Mouse (Mus musculus) intestine, embryonic 14.5 days (tissue): ENCODE results near the gene Ddr1. TPM values are rescaled to one million over a fixed set of nuclear protein-coding genes. Genes with fewer than 3 reads are reported as not detected.

Source experiments
- ATAC-seq: fragments of 200-750 bp; cut with Nextera tagmentation; replicated peaks from 2 replicates; pipeline ENCODE4 v1.8.0; 2017; ENCODE audit warnings: low read depth, moderate number of reproducible peaks, moderate TSS enrichment, moderate library complexity; ENCODE audit not compliant: low FRiP score, low TSS enrichment
- DNase-seq: peaks from one replicate; pipeline ENCODE4 v3.0.0-alpha.2; 2018; ENCODE audit warnings: low spot score
- H3K27ac ChIP-seq: fragments of 300-500 bp; sonication (generic); 2 replicates; pipeline ENCODE4 v1.5.1; 2014; ENCODE audit warnings: low read depth, mild to moderate bottlenecking, control low read depth
- H3K27me3 ChIP-seq: fragments of 300-500 bp; sonication (generic); replicated peaks from 2 replicates; pipeline ENCODE4 v1.6.1; 2014; ENCODE audit warnings: low read length, control low read depth; ENCODE audit not compliant: control insufficient read depth, insufficient read depth
- H3K36me3 ChIP-seq: fragments of 300-500 bp; sonication (generic); 2 replicates; pipeline ENCODE4 v1.6.1; 2014; ENCODE audit warnings: low read length, control low read depth; ENCODE audit not compliant: control insufficient read depth, insufficient read depth
- H3K4me1 ChIP-seq: fragments of 300-500 bp; sonication (generic); replicated peaks from 2 replicates; pipeline ENCODE4 v1.6.1; 2014; ENCODE audit warnings: low read length, control low read depth, mixed read lengths; ENCODE audit not compliant: control insufficient read depth, insufficient read depth
- H3K4me2 ChIP-seq: fragments of 300-500 bp; sonication (generic); 2 replicates; pipeline ENCODE4 v1.6.1; 2014; ENCODE audit warnings: low read length
- H3K4me3 ChIP-seq: fragments of 300-500 bp; sonication (generic); 2 replicates; pipeline ENCODE4 v1.5.1; 2014; ENCODE audit warnings: low read depth, low read length, control low read depth, mixed read lengths
- H3K9ac ChIP-seq: fragments of 300-500 bp; sonication (generic); 2 replicates; pipeline ENCODE4 v1.6.1; 2014; ENCODE audit warnings: mild to moderate bottlenecking, low read length
- H3K9me3 ChIP-seq: fragments of 300-500 bp; sonication (generic); 2 replicates; pipeline ENCODE4 v1.6.1; 2016; ENCODE audit warnings: low read length, control low read depth; ENCODE audit not compliant: control insufficient read depth
- WGBS: fragments of 180-500 bp; shearing (Covaris S2); extraction: QIAGEN DNeasy Blood & Tissue Kit; methylation state at CpG from one replicate; pipeline ENCODE4 v1.1.7; 2014; 5-methylcytosine and 5-hydroxymethylcytosine counted together
- polyA plus RNA-seq: library from polyadenylated mRNA; unstranded; fragments of >200 nt; fragmentation: Nextera tagmentation; extraction: Ambion mirVana; gene quantifications from 2 replicates; pipeline ENCODE4 v1.2.1, GENCODE M21; 2014

The Ddr1 gene
- polyA plus RNA-seq, 1 experiment from 2014 or later = 45.1 TPM

GRCm38 (mm10) chr17:35649429-35649828 is 55.0 kb downstream of the Ddr1 start:
- no peak overlapping the region for H3K4me2 ChIP-seq
- no peaks in the 10 kb centered on the region for H3K9me3 ChIP-seq
- DNase-seq (peak; percentile 65), ATAC-seq (peak; percentile 82)
- peak overlapping the region; percentile 35; the same call in 1 of the 2 replicates for H3K27ac ChIP-seq
- 65% methylated on average over 2 of the region's 2 CpGs for whole genome bisulfite sequencing
- H3K4me3 ChIP-seq = no peak overlapping the region
- H3K9ac ChIP-seq = no peak overlapping the region
- no peaks in the 10 kb centered on the region for H3K27me3 ChIP-seq
- H3K4me1 ChIP-seq = no peaks in the 10 kb centered on the region
- no peaks in the 10 kb centered on the region for H3K36me3 ChIP-seq

- no peak within 1 kb of the TSS for H3K4me2 ChIP-seq
- 66% methylated on average over 13 of the region's 13 CpGs for WGBS
- no peaks in the 10 kb centered on the region for H3K27me3 ChIP-seq
- no peaks in the 10 kb centered on the region for H3K9me3 ChIP-seq
- H3K9ac ChIP-seq = no peak within 1 kb of the TSS
- H3K36me3 ChIP-seq = no peaks in the 10 kb centered on the region
- DNase-seq = no peak
- no peaks in the 10 kb centered on the region for H3K4me1 ChIP-seq
- no peak within 1 kb of the TSS for H3K27ac ChIP-seq
- H3K4me3 ChIP-seq = no peak within 1 kb of the TSS
- no peak for ATAC-seq
These were observed 60.7 kb downstream of the Ddr1 start, which contains the start of gene Mucl3 for GRCm38 (mm10) chr17:35643609-35644236. Mucl3 (minus strand) TSS chr17:35643695.

GRCm38 (mm10) chr17:35639352-35639751 is 65.1 kb downstream of the Ddr1 start:
- H3K9ac ChIP-seq = no peak overlapping the region
- H3K27me3 ChIP-seq = no peaks in the 10 kb centered on the region; the same call in 1 of the 2 replicates
- no peak overlapping the region for H3K4me3 ChIP-seq
- peaks cover 6% of the 10 kb centered on the region; the same call in 1 of the 2 replicates for H3K4me1 ChIP-seq
- peak overlapping the region; percentile 43 for H3K4me2 ChIP-seq
- no peaks in the 10 kb centered on the region for H3K36me3 ChIP-seq
- ATAC-seq (no peak), DNase-seq (no peak)
- WGBS = 59% methylated on average over 6 of the region's 6 CpGs
- H3K27ac ChIP-seq = peak overlapping the region; percentile 55
- no peaks in the 10 kb centered on the region for H3K9me3 ChIP-seq

DNA sequence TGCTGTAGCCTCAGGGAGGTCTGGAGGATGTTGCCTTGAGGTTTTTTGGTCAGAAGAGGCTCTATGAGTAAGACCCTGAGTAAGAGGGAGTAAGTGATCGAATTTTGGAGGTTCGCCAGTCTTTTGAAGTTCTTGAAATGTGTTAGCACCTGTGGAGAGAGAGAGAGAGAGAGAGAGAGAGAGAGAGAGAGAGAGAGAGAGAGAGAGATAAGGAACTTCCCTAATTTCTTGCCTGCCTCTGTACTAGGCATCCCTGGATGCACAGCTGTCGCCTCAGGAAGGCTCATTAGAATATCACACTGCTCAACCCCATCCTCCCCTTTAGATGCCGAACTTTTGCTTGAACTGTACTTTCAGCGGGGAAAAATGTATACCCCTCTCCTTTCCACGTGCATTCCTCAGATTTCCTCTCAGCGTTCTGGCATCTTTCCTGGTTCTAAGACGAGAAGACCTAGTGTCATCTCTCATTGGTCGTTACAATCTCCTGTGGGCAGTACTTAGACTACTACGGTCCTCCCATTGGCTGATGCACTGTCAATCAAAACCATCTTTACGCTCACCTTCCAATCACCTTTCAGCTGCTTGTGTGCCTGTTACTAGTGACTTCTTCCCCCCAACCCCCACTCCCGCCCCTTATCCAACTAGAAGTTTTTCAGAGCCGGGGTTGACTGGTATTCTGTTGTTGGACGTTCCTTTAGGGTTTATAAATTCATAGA is 65.8 kb downstream of the Ddr1 start:
- H3K36me3 ChIP-seq = no peaks in the 10 kb centered on the region
- H3K4me2 ChIP-seq = peak overlapping the region; percentile 43
- ATAC-seq (peak; percentile 86), DNase-seq (peak; percentile 85)
- no peaks in the 10 kb centered on the region; the same call in 1 of the 2 replicates for H3K27me3 ChIP-seq
- 22% methylated on average over 14 of the region's 14 CpGs for WGBS
- H3K4me1 ChIP-seq = peaks cover 12% of the 10 kb centered on the region; the same call in 1 of the 2 replicates
- peak overlapping the region; percentile 62 for H3K27ac ChIP-seq
- no peaks in the 10 kb centered on the region for H3K9me3 ChIP-seq
- no peak overlapping the region for H3K9ac ChIP-seq
- H3K4me3 ChIP-seq = peak overlapping the region; percentile 11; the same call in 1 of the 2 replicates

DNA sequence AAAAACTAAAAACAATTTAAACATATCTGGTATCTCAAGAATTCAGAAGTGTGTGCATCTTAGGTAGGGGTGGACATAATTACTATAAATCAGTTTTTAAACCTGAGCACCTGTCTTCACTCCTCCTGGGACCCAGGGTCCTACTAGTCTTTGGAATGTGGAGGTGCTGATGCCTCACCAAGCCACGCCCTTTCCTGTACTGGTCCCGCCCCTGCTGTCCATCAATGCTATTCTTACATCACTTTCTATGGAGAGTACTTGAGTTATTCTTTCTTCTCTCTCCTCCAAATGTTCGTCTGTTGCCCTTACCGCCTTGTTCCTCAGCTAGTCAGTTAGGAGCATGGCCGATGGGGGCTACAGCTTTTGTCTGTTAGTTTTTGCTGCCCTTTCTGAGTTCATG is 68.1 kb downstream of the Ddr1 start:
- no peak overlapping the region for H3K27ac ChIP-seq
- peak overlapping the region; percentile 66 for H3K4me2 ChIP-seq
- no peak overlapping the region for H3K4me3 ChIP-seq
- no peaks in the 10 kb centered on the region for H3K36me3 ChIP-seq
- no peak overlapping the region for H3K9ac ChIP-seq
- WGBS = 50% methylated on average over 5 of the region's 5 CpGs
- DNase-seq (peak; percentile 56), ATAC-seq (no peak)
- H3K4me1 ChIP-seq = peaks cover 12% of the 10 kb centered on the region; the same call in 1 of the 2 replicates
- H3K9me3 ChIP-seq = no peaks in the 10 kb centered on the region
- H3K27me3 ChIP-seq = no peaks in the 10 kb centered on the region; the same call in 1 of the 2 replicates

- Histone ChIP-seq H3K9ac (peak overlapping the region; percentile 32; the same call in 1 of the 2 replicates), H3K27me3 (no peaks in the 10 kb centered on the region; the same call in 1 of the 2 replicates), H3K4me3 (peak overlapping the region; percentile 36), H3K27ac (no peak overlapping the region), H3K36me3 (no peaks in the 10 kb centered on the region), H3K4me2 (peak overlapping the region; percentile 66), H3K4me1 (peaks cover 12% of the 10 kb centered on the region; the same call in 1 of the 2 replicates), H3K9me3 (no peaks in the 10 kb centered on the region)
- DNase-seq = peak; percentile 90
- peak; percentile 48 for ATAC-seq
- 1% methylated on average over 15 of the region's 15 CpGs for WGBS
These were observed 68.7 kb downstream of the Ddr1 start for GRCm38 (mm10) chr17:35635699-35636111.

- H3K4me3 ChIP-seq = no peak overlapping the region
- H3K36me3 ChIP-seq = no peaks in the 10 kb centered on the region
- H3K9ac ChIP-seq = no peak overlapping the region
- H3K4me2 ChIP-seq = no peak overlapping the region
- WGBS = 79% methylated on average over 3 of the region's 3 CpGs
- DNase-seq (no peak), ATAC-seq (no peak)
- no peak overlapping the region for H3K27ac ChIP-seq
- H3K9me3 ChIP-seq = no peaks in the 10 kb centered on the region
- no peaks in the 10 kb centered on the region; the same call in 1 of the 2 replicates for H3K27me3 ChIP-seq
- peaks cover 12% of the 10 kb centered on the region; the same call in 1 of the 2 replicates for H3K4me1 ChIP-seq
These were observed 69.2 kb downstream of the Ddr1 start for GRCm38 (mm10) chr17:35635202-35635601.

GRCm38 (mm10) chr17:35633992-35634391 is 70.4 kb downstream of the Ddr1 start:
- 3% methylated on average over 1 of the region's 1 CpGs for WGBS
- peak; percentile 47; the same call in 1 of the 2 replicates for ATAC-seq

More at GRCm38 (mm10) chr17:35633992-35634391, 70.4 kb downstream of the Ddr1 start:
- Histone ChIP-seq H3K27ac (no peak overlapping the region), H3K4me3 (no peak overlapping the region), H3K27me3 (no peaks in the 10 kb centered on the region; the same call in 1 of the 2 replicates), H3K4me1 (peaks cover 12% of the 10 kb centered on the region; the same call in 1 of the 2 replicates), H3K36me3 (no peaks in the 10 kb centered on the region), H3K4me2 (no peak overlapping the region), H3K9ac (no peak overlapping the region), H3K9me3 (no peaks in the 10 kb centered on the region)
- DNase-seq = peak; percentile 77
